Mouse (Mus musculus) frontal cortex, adult (tissue): ENCODE measurements around the gene Tsnaxip1.
"Not testable (repeated sequence)": the region's sequence is repeated elsewhere in the genome, so short reads cannot be mapped to it uniquely, and the experiment has no call there.

Source experiments
- ATAC-seq: cut with Nextera tagmentation; 2 replicates; pipeline ENCODE4 v1.9.2; 2017; ENCODE audit warnings: mild to moderate bottlenecking, moderate library complexity, mixed read lengths; ENCODE audit not compliant: low TSS enrichment

The Tsnaxip1 gene

DNA sequence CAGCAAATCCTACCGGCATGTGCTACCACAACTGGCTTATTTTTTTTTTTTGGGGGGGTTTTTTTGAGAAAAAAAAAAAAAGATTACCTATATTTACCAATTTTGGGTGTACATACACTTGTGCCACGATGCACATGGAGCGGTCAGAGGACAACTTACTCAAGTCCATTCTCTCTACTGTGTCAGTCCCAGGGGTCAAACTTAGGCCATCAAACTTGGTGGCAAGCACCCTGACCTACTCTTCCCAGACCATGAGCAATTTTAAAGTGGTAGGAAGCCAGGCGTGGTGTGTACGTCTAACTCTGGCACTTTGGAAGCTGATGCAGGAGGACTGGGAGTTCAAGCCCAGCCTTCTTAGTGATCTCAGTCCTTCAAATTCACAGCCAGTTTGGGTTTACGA lies 14.3 kb upstream of the Tsnaxip1 start:
- ATAC-seq = no peak

- no peak for ATAC-seq
Observed at GRCm38 (mm10) chr8:105819659-105820058, 7.9 kb upstream of the Tsnaxip1 start.

GRCm38 (mm10) chr8:105820925-105821324 lies 6.6 kb upstream of the Tsnaxip1 start:
- ATAC-seq = no peak

DNA sequence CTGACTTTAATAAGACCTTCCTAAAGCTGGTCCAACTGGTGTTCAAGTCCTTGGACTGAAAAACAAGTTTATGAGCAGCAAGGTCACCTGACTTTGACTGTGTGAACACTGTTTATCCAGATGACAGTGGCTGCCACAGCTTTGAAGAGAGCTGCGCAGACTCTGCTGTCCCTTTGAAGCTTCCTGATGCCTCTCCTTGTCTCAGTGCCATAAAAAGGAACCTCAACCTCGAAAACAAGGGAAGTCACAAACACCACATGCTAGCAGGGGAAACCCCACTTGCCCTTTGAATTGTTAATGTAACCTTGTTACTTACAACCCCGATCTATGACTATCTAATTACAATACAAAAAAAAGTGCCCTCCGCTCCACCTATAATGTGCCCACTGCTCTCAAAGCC lies 2.0 kb upstream of the Tsnaxip1 start:
- ATAC-seq = no peak

DNA sequence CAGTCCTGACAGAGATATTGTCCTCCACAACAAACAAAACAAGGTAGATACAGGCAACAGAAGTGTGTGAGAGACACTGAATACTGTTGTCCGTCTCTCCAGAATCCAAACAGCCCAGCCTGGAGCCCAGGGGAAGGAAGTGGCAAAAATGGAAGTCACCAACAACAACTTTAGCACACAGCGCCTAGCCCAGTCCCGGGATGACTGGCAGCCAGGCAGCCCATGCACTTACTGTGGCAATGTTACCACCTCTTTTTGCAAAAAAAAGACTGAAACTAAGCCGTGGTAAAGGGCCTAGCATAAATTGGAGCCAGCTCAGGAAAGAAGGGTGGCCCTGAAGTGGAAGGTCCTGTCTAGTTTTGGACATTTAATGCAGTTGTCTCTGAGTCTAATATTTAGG lies 1.2 kb upstream of the Tsnaxip1 start:
- ATAC-seq = no peak

DNA sequence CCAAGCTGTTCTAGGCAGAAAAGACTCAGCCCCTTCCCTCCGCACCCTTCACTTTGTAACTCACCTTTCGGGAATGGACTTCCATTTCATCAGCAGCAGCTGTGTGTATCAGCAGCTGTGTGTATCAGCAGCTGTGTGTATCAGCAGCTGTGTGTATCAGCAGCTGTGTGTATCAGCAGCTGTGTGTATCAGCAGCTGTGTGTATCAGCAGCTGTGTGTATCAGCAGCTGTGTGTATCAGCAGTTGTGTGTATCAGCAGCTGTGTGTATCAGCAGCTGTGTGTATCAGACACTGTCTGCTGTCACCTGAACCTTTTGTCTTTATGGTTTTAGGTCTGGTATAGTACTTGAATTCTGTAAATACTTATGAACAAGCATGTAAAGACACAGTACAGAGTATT lies 6.2 kb downstream of the Tsnaxip1 start:
- ATAC-seq = not testable (repeated sequence)

DNA sequence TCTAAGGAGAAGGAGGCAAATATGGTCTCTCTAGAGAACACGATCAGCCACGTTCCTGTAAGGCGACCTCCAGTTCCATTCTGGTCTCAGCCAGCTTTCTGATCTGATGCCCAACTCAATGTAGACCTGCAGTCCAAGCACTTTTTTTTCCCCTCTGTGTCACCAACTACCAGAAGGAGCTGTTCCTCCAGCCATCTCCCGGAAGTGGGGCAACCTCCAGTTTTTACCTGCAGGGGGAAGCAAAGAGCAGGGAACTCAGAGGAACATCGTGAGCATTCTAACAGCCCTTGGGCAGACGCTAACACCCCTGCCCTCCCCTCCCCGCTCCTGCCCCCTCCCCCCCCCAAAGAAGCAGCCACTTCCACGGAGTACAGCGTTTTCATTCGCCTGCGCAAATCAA lies 7.8 kb downstream of the Tsnaxip1 start:
- ATAC-seq = peak; percentile 82

GRCm38 (mm10) chr8:105836991-105837390 lies 9.5 kb downstream of the Tsnaxip1 start:
- no peak for ATAC-seq

- ATAC-seq = no peak
Observed at GRCm38 (mm10) chr8:105839209-105839608, 11.7 kb downstream of the Tsnaxip1 start.

- ATAC-seq = no peak
Observed at GRCm38 (mm10) chr8:105846678-105847077, 19.1 kb downstream of the Tsnaxip1 start.

DNA sequence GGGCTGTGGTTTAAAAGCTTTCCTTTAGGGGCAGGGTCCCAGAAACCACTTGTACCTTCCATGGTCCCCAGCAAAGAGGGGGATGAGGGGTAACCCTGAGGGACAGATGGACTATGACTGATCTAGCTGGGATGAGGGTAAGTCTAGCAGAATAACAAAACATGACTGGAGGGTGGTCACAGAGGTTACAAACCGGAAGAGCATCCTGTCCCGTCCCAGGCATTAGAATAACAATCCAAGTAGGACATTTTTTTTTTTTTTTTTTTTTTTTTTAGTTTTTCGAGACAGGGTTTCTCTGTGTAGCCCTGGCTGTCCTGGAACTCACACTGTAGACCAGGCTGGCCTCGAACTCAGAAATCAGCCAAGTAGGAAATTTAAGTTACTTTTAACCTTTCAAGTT lies 22.5 kb downstream of the Tsnaxip1 start:
- ATAC-seq = no peak

- ATAC-seq = no peak
Observed at GRCm38 (mm10) chr8:105850611-105851010, 23.1 kb downstream of the Tsnaxip1 start.

GRCm38 (mm10) chr8:105851651-105852143 lies 24.2 kb downstream of the Tsnaxip1 start:
- peak; percentile 78 for ATAC-seq

DNA sequence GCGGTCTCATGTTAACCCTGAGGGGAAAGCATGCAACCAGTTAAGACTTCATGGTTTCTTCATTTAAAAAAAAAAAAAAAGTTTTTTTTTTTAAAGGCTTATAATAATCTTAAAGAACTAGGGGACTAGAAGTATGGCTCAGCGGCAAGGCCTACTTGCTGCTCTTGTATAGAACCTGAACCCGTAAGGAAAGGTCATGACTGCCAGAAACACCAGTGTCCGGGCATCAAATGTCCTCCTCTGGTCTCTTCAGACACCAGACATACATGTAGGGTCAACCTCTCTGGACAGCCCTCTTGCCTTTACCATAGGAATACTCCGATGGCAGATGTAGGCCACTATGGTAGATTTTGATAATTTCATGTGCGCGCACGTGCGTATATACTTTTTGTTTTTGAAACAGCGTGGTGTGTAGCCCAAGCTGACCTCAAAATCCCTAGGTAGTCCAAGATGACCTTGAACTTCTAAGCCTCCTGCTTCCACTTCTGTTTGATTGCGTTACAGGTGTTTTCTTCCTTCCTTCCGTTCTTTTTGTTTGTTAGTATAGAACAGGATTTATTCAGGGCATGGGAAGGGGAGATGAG lies 24.7 kb downstream of the Tsnaxip1 start:
- ATAC-seq = no peak

DNA sequence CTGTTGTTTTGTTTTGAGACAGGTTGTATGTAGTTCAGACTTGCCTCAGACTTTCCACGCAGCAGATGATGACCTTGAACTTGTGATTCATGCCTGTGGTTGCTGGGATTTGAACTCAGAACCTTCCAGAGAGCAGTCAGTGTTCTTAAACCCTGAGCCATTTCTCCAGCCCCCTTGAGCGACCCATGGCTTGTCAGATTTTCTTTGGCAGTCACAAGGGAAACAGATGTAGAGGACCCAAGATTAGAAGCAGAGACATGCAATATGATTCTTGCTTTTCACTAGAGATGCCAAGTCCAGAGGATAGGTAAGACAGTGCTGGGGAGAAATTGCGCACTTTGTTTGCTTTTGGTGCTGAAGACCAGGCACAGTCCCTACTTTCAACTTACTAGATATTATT lies 25.6 kb downstream of the Tsnaxip1 start, which contains the start of gene Cenpt:
Gene Cenpt (minus strand): TSS at position 101 of the 400 bp plus-strand sequence.
- ATAC-seq = no peak

GRCm38 (mm10) chr8:105854303-105854702 lies 26.8 kb downstream of the Tsnaxip1 start:
- no peak for ATAC-seq

DNA sequence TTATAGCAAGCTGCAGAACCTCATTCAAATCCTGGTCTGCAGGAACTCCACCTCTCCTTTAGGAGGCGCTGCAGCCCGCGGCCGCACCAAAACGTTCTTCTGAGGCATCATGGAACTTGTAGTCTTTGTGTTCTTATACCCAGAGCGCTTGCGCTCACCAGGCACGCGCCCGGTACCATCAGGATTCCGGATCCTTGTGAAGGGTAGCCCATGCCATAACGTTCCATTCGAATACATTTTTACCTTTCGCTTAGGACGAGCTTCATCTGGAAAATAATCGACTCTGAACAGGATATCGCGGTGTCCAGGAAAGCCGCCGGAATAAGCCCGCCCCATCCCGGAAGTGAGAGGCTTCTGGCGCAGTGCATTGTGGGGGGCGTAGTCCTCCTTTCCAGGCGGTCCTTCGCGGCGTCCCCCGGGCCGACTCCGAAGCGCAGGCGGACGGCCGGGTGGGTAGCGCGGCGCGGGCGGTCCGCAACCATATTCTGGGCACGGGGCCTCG lies 27.2 kb downstream of the Tsnaxip1 start, which contains the start of gene Thap11:
Gene Thap11 (plus strand): TSS at position 418 of the 502 bp plus-strand sequence.
- ATAC-seq = peak; percentile 83

DNA sequence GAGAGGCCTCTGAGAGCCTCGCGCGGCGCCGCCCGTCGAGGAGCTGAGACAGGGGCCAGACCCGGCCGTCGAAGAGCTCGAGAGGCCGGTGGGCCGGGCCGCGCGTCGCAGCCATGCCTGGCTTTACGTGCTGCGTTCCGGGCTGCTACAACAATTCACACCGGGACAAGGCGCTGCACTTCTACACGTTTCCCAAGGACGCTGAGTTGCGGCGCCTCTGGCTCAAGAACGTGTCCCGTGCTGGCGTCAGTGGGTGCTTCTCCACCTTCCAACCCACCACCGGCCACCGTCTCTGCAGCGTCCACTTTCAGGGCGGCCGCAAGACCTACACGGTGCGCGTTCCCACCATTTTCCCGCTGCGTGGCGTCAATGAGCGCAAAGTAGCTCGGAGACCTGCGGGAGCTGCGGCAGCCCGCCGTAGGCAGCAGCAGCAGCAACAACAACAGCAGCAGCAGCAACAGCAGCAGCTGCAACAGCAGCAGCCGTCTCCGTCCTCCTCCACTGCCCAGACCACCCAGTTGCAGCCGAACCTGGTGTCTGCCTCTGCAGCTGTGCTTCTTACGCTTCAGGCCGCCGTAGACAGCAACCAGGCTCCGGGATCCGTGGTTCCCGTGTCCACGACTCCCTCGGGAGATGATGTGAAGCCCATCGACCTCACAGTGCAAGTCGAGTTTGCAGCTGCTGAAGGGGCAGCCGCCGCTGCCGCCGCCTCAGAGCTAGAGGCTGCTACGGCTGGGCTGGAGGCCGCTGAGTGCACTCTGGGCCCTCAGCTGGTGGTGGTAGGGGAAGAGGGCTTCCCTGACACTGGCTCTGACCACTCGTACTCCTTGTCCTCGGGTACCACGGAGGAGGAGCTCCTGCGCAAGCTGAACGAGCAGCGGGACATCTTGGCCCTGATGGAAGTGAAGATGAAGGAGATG lies 28.0 kb downstream of the Tsnaxip1 start:
- peak; percentile 27 for ATAC-seq

GRCm38 (mm10) chr8:105856168-105856835 lies 28.8 kb downstream of the Tsnaxip1 start:
- no peak for ATAC-seq

DNA sequence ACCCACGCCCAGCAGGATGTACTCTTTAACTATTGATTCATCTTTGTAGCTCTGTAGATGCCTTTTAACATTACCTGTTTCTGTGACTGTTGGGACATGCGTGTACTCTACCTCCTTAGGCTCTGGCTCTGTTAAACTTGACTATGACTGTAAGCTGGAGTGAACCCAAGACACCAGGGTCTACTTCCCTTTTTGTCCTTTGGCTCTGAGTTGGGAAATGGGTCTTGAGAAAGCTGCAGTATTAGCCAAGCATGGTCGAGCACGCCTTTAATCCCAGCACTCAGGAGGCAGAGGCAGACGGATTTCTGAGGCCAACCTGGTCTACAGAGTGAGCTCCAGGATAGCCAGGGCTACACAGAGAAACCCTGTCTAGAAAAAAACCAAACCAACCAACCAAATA lies 31.0 kb downstream of the Tsnaxip1 start:
- no peak for ATAC-seq

- no peak for ATAC-seq
Observed at GRCm38 (mm10) chr8:105859314-105859713, 31.8 kb downstream of the Tsnaxip1 start.
